Mouse (Mus musculus) hindbrain, embryonic 15.5 days (tissue): ENCODE measurements at regions not wholly inside any gene's neighbourhood (a gene's known extent, or its start where the extent isn't known, plus 50 kb on each side); places are given as distances from the start of the nearest gene placed in this dataset.

Source experiments
- ATAC-seq: fragments of 200-750 bp; cut with Nextera tagmentation; 2 replicates; pipeline ENCODE4 v1.8.0; 2017; ENCODE audit warnings: low read depth, moderate number of reproducible peaks, moderate TSS enrichment; ENCODE audit not compliant: low FRiP score
- H3K27ac ChIP-seq: fragments of 300-500 bp; sonication (generic); replicated peaks from 2 replicates; pipeline ENCODE4 v1.5.1; 2015; ENCODE audit warnings: mild to moderate bottlenecking, inconsistent platforms
- H3K27me3 ChIP-seq: fragments of 300-500 bp; sonication (generic); 2 replicates; pipeline ENCODE4 v1.6.1; 2015; ENCODE audit warnings: control low read depth, inconsistent platforms
- H3K36me3 ChIP-seq: fragments of 300-500 bp; sonication (generic); 2 replicates; pipeline ENCODE4 v1.6.1; 2015; ENCODE audit warnings: control low read depth, inconsistent platforms
- H3K4me1 ChIP-seq: fragments of 300-500 bp; sonication (generic); replicated peaks from 2 replicates; pipeline ENCODE4 v1.6.1; 2015; ENCODE audit warnings: control low read depth, inconsistent platforms
- H3K4me2 ChIP-seq: fragments of 300-500 bp; sonication (generic); 2 replicates; pipeline ENCODE4 v1.6.1; 2015; ENCODE audit warnings: moderate library complexity, mild to moderate bottlenecking, inconsistent platforms
- H3K4me3 ChIP-seq: fragments of 300-500 bp; sonication (generic); 2 replicates; pipeline ENCODE4 v1.5.1; 2015; ENCODE audit warnings: mild to moderate bottlenecking, inconsistent platforms
- H3K9ac ChIP-seq: fragments of 300-500 bp; sonication (generic); 2 replicates; pipeline ENCODE4 v1.6.1; 2015; ENCODE audit warnings: inconsistent platforms
- H3K9me3 ChIP-seq: fragments of 300-500 bp; sonication (generic); 2 replicates; pipeline ENCODE4 v1.6.1; 2016; ENCODE audit warnings: control low read depth, inconsistent platforms

- H3K9ac ChIP-seq: no peak overlapping the region
- H3K36me3 ChIP-seq: no peaks in the 10 kb centered on the region
- no peaks in the 10 kb centered on the region for H3K4me1 ChIP-seq
- no peak overlapping the region for H3K4me2 ChIP-seq
- no peaks in the 10 kb centered on the region for H3K27me3 ChIP-seq
- no peaks in the 10 kb centered on the region for H3K9me3 ChIP-seq
- ATAC-seq: no peak
- H3K27ac ChIP-seq: no peak overlapping the region
- H3K4me3 ChIP-seq: no peak overlapping the region
These were observed 1202.3 kb downstream of the Cdh8 start for GRCm38 (mm10) chr8:98214019-98214418.
